Mouse (Mus musculus): ENCODE results near the gene AC131692.1.

- TF ChIP-seq POLR2A (IDR thresholded peaks at IDR 0.05; ENCODE audit: insufficient read depth, low read depth, low read length) = no peak
- no peak for TF ChIP-seq CTCF (IDR thresholded peaks at IDR 0.05)
- no peak for TF ChIP-seq EP300 (IDR thresholded peaks at IDR 0.05; ENCODE audit: insufficient read depth, low read depth, low read length)
These were observed 42.2 kb downstream of the AC131692.1 start for GRCm38 (mm10) chr19:6136397-6136796.

All from heart, adult 2 months (tissue).